Mouse (Mus musculus): ENCODE results near the gene Fgf22.

DNA sequence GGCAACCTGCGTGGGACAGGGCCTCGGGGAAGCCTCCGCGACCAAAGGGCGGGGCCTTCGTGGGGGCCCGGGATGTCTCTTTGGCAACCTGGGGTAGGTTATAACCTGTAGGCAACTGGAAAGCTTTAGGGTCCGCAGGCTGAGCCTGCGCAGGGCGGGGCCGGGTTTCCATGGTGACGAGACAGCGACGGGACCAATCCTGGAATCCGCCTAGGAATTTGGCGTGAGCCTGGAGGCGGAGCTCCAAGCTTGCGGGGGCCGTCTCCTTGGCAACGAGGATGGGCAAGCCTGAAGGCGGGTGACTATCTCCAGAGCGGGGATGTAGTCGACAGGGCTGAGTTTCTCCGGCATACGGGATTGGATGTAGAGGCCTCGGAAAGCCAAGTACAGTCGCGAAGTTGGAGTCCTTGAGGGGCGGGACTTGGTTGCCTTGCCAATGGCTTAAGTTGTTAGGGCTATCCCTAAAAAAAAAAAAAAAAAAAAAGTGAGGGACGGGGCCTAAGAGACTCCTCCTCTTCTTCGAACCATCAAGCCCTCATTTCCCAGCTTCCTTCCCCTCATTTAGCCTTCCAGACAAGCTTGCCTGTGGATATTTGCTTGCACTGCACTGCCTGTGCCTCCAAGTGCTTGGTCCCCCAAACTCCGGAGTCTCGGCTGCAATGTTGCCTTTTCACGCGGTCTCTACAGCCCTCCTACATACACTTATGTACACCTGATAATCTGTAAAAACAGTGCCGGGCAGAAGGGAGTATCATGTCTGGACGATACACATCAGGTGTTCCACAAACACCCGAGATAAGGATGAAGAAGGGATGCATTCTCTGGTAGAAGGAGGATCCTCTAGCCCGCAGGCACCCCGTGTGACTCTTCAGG is 12.7 kb downstream of the Fgf22 start:
- TF ChIP-seq POLR2A (IDR thresholded peaks at IDR 0.05; ENCODE audit: insufficient read length, low read depth): no peak
- no peak for TF ChIP-seq USF1 (IDR thresholded peaks at IDR 0.05; ENCODE audit: low read depth)
- no peak for TF ChIP-seq CEBPB (IDR thresholded peaks at IDR 0.05; ENCODE audit: insufficient read depth, poor library complexity, severe bottlenecking)
- TF ChIP-seq TCF12 (IDR thresholded peaks at IDR 0.05; ENCODE audit: insufficient read depth, poor library complexity, severe bottlenecking): no peak
- TF ChIP-seq MAX (IDR thresholded peaks at IDR 0.05; ENCODE audit: low read depth): no peak
- no peak for TF ChIP-seq POLR2AphosphoS2 (IDR thresholded peaks at IDR 0.05; ENCODE audit: insufficient read length, low read depth)
